Mouse (Mus musculus) CH12.LX (cell line): ENCODE data around the gene Coa7.

Source experiments
- BHLHE40 ChIP-seq: IDR thresholded peaks from 2 replicates; pipeline ENCODE4 v1.6.1; 2011; ENCODE audit warnings: mild to moderate bottlenecking, low read depth, low read length, improper control_type of control experiment
- CTCF ChIP-seq, 2 experiments: IDR thresholded peaks in 1 of 2; conservative IDR thresholded peaks in 1 of 2; 2 replicates each; pipeline ENCODE4 v1.5.1; 2011 to 2012; ENCODE audit warnings: low read depth in 2 of 2, low read length in 2 of 2, improper control_type of control experiment in 1 of 2, inconsistent platforms in 1 of 2, mild to moderate bottlenecking in 1 of 2, moderate library complexity in 1 of 2
- ELF1 ChIP-seq: IDR thresholded peaks from 2 replicates; pipeline ENCODE4 v1.6.1; 2014; ENCODE audit warnings: low read depth, mild to moderate bottlenecking, inconsistent platforms, low read length, improper control_type of control experiment
- EP300 ChIP-seq: IDR thresholded peaks from 2 replicates; pipeline ENCODE4 v1.6.1; 2011; ENCODE audit warnings: low read length, improper control_type of control experiment
- ETS1 ChIP-seq: conservative IDR thresholded peaks from 2 replicates; pipeline ENCODE4 v1.6.1; 2012; ENCODE audit warnings: low read depth, mild to moderate bottlenecking, inconsistent platforms, low read length, improper control_type of control experiment, moderate library complexity
- JUN ChIP-seq: IDR thresholded peaks from 2 replicates; pipeline ENCODE4 v1.6.1; 2011; ENCODE audit warnings: low read depth, mild to moderate bottlenecking, low read length, improper control_type of control experiment, moderate library complexity; ENCODE audit not compliant: insufficient read depth
- JUND ChIP-seq: conservative IDR thresholded peaks from 2 replicates; pipeline ENCODE4 v1.6.1; 2011; ENCODE audit warnings: low read depth, low read length, improper control_type of control experiment
- MEF2A ChIP-seq: IDR thresholded peaks from 2 replicates; pipeline ENCODE4 v1.6.1; 2014; ENCODE audit warnings: low read depth, mild to moderate bottlenecking, inconsistent platforms, low read length, improper control_type of control experiment, borderline replicate concordance
- POLR2A ChIP-seq: IDR thresholded peaks from 2 replicates; pipeline ENCODE4 v1.6.1; 2011; ENCODE audit warnings: low read depth, mild to moderate bottlenecking, improper control_type of control experiment, low read length
- RAD21 ChIP-seq: IDR thresholded peaks from 2 replicates; pipeline ENCODE4 v1.6.1; 2011; ENCODE audit warnings: low read depth, mild to moderate bottlenecking, low read length, improper control_type of control experiment, moderate library complexity
- RCOR1 ChIP-seq: conservative IDR thresholded peaks from 2 replicates; pipeline ENCODE4 v1.6.1; 2012; ENCODE audit warnings: low read depth, mild to moderate bottlenecking, inconsistent platforms, low read length, improper control_type of control experiment
- TCF12 ChIP-seq: IDR thresholded peaks from 2 replicates; pipeline ENCODE4 v1.6.1; 2014; ENCODE audit warnings: low read depth, mild to moderate bottlenecking, inconsistent platforms, low read length, improper control_type of control experiment
- UBTF ChIP-seq: IDR thresholded peaks from 2 replicates; pipeline ENCODE4 v1.6.1; 2012; ENCODE audit warnings: low read depth, mild to moderate bottlenecking, inconsistent platforms, low read length, improper control_type of control experiment, moderate library complexity
- ZC3H11A ChIP-seq: IDR thresholded peaks from 2 replicates; pipeline ENCODE4 v1.6.1; 2012; ENCODE audit warnings: low read depth, mild to moderate bottlenecking, inconsistent platforms, low read length, improper control_type of control experiment

DNA sequence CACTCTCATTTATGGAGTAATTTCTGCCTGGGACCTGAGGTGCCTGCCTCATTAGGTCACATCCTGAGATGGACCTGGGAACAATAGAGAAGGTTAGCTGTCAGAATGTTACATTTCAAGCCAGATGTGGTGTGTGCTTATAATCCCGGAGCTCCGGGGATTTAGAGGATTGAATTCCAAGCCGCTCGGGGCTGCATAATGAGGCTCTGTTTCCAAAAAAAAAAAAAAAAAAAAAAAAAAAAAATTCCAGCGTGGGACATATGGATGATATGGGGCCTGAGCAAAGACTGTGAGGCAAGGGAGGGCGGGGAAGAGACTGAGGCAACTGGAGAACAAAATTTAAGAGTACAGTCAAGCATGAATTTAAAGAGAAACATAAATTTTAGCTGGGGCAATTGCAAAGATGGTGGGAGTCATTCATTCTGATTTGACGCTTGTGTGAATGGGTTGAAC is 16.7 kb downstream of the Coa7 start:
- TF ChIP-seq JUND = no peak
- TF ChIP-seq RCOR1 = no peak
- no peak for TF ChIP-seq CTCF (conservative IDR thresholded peaks at IDR 0.05 in 1 of 2, IDR thresholded peaks at IDR 0.05 in 1 of 2; ENCODE audit: low read depth in 2 of 2, low read length in 2 of 2)
- no peak for TF ChIP-seq TCF12
- no peak for TF ChIP-seq ETS1
- no peak for TF ChIP-seq POLR2A
- TF ChIP-seq MEF2A = no peak
- TF ChIP-seq EP300 = no peak
- TF ChIP-seq UBTF = no peak
- no peak for TF ChIP-seq RAD21
- no peak for TF ChIP-seq BHLHE40
- no peak for TF ChIP-seq ZC3H11A
- TF ChIP-seq ELF1 = no peak
- TF ChIP-seq JUN = no peak
